Mouse (Mus musculus) megakaryocyte, embryonic 14.5 days (primary cell): ENCODE measurements around the gene Hk2.

Source experiments
- FLI1 ChIP-seq: IDR thresholded peaks from 2 replicates; pipeline ENCODE4 v1.6.1; 2012; ENCODE audit warnings: low read length, inconsistent platforms, mixed read lengths
- GATA1 ChIP-seq: IDR thresholded peaks from 3 replicates; pipeline ENCODE4 v1.6.1; 2012; ENCODE audit warnings: mixed read lengths, low read length, inconsistent platforms, borderline replicate concordance

- no peak for TF ChIP-seq GATA1
- no peak for TF ChIP-seq FLI1
These were observed 30.7 kb upstream of the Hk2 start for GRCm38 (mm10) chr6:82804984-82805383.
